Mouse (Mus musculus) forebrain, embryonic 16.5 days (tissue): ENCODE measurements around the gene Susd1. TPM values are rescaled to one million over a fixed set of nuclear protein-coding genes. Genes with fewer than 3 reads are reported as not detected.

Source experiments
- polyA plus RNA-seq: library from polyadenylated mRNA; unstranded; fragments of >200 nt; fragmentation: Nextera tagmentation; extraction: Ambion mirVana; gene quantifications from 2 replicates; pipeline ENCODE4 v1.2.1, GENCODE M21; 2015

Susd1 gene
- polyA plus RNA-seq, 1 experiment from 2014 or later = 1.8 TPM

Other genes with a start within 250 kb of the Susd1 start
- gene Ugcg, start 249.4 kb downstream of the Susd1 start, polyA plus RNA-seq = 17.9 and 18.3 TPM in 2 replicates
- 15.9 and 17.1 TPM in 2 replicates for gene Ptbp3, start 110.7 kb upstream of the Susd1 start, polyA plus RNA-seq
- 19.5 and 23.1 TPM in 2 replicates for gene Hsdl2, start 142.9 kb upstream of the Susd1 start, polyA plus RNA-seq
- gene E130308A19Rik, start 187.6 kb upstream of the Susd1 start, polyA plus RNA-seq = 24.6 and 29.8 TPM in 2 replicates